Mouse (Mus musculus): Measurements from ENCODE around the gene Serinc5.

Serinc5 gene

DNA sequence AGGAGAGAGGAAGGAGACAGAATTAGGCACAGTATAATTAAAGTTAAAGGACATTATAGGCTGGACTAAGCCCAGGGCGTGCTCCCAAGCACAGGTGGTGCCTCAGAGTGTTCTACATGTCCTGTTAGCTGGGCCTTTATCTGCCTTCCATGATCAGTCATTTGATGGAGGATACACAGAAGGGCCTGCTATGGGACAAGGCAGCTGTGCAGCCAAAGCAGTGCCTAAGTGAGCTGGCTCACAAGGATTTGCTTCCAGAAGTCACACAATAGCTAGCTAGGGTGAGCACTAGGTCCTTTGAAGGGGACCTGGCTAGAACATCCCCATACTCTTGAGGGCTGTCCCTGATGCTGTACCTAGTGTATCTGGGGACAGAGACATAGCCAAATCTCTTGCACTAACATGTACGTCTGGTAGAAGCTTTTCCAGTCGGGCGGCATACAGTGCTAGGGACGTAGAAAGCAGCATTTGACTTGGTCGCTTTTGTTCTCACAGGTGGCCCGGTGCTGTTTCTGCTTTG lies 94.2 kb downstream of the Serinc5 start:
- no peak for DNase-seq

DNA sequence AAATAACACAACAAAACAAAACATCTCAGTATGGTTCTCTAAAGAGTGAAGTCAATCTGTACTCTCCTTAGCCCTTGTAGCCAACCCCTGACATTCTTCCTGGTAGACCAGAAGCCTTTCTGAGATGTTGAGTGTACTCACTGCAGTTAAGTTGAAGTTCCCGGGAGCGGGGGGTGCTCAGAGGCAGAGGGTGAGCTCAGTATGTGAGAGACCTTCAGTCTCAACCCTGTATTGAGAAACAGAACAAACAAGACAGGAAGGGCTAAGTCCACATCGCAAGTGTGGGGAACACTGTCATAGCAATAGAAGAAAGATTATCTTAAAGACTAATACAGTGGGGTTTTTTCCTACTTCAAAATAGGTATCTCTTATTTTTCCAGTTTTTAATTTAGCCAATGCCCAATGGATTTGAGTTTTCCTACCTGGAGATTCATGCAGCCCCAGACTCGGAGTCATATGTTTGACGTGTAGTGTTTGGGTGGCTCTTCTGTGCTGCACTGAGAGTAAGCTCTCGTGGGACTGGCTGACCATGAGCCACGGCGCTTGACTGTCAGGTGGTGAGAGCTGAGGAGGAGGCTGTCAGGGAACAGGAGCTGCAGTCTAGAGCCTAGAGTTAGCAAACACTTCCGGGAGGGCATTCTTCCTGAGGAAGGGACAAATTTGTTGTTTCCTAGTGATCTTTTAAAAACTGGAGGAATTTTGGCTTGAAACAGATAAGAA lies 95.6 kb downstream of the Serinc5 start:
- no peak for DNase-seq

DNA sequence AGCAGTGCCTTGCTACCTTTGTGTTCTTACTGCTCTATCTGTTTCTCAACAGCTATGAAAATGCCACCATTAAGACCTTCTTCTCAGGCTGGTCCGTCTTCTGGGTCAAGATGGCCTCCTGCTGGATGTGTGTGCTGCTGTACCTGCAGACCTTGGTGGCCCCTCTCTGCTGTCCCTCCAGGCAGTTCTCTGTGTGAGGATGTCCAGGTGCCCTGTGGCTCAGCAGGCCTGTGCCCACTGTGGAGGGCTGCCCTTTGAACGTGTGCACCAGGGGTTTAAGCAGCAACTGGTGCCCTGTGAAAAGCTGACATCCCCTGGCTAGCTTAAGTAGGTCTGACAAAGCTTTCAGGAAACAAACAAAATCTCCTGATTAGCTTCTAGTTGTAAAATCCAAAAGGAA lies 97.0 kb downstream of the Serinc5 start:
- DNase-seq: no peak

DNA sequence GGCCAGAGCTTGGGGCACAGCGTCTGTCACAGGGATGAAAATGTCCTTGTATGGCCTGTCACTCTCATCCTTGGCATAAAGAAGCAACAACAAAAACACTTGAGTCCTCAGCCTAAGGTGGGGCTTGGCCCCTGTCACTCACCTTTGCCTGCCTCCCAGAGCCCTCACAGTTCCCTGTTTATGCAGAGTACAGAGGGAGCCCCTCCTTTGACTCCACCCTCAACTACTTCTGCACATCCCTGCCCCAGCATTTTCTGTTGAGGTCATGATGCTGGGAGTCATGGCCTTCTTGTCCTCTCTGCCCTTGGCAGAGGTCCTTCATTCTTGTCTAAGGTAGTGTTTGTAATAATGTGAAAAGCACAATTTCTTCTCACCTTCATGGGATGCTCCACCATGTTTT lies 97.6 kb downstream of the Serinc5 start:
- no peak for DNase-seq

DNA sequence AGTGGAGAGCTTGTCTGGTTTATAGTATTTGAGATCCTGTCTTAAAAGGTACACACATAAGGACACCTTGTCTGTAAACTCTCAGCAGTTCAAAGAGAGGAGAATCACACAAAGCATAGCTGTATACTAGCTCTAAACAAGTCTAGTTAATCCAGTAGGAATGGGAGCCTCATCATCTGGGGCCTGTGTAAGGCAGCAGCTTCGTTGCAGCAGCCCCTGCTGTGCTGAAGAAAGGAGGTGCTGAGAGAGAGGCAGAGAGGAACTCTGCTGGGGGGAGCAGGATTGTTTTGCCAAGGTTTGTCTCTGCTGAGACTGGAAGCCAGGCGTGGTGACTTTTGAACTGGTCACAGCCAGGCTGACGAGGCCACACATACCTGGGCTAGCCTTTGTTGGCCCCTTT lies 98.6 kb downstream of the Serinc5 start:
- DNase-seq: no peak

DNA sequence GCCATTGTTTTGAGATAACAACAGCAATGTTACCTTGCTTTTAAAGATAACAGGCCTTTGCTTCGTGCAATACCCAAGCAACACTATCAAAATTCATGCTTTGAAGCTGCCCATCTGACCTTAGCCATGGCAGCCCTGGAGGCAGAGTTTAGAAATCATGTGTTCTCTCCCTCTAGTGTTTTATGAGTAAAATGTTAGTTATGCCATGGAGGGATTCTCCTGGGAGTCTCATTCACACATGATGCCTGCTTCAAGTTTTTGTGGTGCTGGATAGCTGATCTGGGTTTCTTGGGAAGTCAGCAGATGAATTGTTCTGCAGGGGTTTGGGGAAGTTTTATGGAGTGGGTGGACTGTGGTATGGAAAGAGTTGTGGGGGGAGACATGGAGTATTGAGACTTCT lies 99.5 kb downstream of the Serinc5 start:
- no peak for DNase-seq

DNA sequence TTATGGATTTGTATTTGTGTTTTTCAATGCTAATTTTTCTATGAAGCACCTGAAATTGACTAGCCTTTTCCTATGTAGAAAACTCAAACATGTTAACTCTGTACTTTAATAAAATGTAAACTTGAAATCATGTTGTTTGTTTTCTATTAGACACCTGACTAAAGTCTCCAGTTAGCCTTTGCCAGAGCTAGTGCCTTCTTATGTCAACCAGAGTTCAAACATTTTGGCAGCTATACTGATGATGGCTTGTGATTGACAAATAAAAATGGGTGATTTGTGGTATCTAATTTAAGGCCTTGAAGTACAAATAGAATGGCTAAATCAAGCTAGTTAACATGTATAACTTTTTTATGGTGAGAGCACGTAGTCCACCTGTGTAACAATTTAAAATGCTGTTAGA lies 100.9 kb downstream of the Serinc5 start:
- DNase-seq: no peak

DNA sequence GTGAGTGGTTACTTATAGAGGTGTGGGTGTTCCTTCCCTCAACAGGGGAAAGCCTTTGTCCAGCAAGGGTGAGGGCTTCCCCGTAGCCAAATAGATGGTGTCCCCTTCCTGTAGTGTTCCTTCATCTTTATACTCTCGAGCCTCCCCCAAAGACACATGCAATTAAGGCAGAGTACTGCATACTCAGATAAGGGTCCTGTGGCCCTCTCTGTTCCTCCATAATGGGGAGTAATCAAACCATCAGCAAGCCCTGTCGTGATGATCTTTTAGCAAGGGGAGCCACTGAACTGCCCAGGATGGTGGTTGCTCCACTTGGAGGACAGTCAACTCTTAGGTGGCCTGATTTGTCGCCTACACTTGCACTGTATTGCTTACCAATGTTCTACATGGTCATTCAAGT lies 101.7 kb downstream of the Serinc5 start:
- DNase-seq: no peak

DNA sequence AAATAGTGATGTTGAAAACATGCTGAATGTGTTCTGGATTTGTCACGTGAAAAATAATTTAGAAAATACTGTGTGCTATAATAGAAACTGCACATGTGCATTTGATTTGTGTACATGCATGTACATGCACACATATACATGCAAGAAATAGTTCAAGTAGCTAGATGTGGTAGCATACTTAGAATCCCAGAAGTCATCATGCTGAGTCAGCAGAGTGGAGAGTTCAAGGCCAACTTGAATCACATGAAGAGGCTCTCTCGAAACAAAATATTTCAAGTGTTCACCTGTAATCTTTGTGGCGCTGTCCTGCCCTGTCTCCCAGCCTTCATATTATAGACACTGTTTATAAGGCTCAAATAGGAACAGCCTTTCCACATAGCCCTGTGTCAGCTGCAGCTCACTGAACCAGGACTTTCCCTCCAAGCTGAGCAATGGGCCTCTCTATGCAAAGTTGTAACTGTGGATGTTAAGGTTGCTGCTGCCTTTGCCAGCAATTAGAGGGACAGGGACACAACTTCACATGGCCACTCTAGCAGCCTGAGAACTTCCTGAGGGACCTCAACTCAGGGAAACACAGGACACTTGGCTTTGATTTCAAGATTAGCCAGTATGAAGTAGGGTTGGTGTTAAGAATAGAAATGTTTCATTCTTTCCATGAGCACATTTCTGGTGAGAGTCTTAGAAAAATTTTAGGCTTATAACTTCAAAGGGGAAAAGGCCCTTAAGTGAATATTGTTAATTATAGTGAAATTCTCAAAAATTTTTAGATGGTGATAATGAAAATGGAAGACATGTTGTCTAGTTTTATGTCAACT lies 107.2 kb downstream of the Serinc5 start:
- no peak for DNase-seq

DNA sequence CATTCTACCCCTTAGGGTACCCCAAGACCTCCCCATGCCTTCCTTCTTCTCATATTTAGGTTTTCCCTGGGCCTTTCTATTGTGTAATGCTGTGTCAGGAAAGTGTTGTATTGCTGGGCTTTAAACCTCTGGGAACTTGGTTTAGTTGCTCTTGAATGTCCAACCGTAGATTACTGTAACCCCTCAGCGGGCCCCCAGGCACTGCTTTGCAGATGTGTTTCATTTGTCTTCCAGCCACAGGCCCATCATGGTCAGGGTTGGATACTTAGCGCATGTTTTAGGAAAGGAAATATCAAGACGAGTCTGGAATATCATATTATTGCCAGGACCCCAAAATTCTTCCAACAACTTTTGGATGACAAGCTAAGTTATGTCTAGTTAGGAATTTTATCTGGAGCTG lies 110.1 kb downstream of the Serinc5 start:
- no peak for DNase-seq

DNA sequence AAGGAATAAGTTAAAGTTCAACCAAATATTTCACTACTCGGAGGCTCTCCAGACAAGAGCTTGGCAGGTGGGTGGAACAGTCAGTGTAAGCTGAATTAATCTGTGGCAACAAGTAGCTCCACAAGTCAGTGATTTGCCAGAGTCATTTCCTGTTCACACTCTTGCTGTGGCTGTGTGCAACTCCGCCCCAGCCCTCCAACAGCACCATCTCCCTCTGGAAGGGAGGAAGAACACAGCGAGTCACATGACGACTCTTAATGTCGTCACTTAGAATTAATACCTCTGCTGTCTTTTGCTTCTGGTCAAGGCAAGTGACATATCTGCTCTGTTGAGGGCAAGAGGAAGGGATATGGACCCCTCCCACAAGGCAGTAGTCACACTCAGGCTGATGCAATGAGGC lies 111.5 kb downstream of the Serinc5 start:
- no peak for DNase-seq

DNA sequence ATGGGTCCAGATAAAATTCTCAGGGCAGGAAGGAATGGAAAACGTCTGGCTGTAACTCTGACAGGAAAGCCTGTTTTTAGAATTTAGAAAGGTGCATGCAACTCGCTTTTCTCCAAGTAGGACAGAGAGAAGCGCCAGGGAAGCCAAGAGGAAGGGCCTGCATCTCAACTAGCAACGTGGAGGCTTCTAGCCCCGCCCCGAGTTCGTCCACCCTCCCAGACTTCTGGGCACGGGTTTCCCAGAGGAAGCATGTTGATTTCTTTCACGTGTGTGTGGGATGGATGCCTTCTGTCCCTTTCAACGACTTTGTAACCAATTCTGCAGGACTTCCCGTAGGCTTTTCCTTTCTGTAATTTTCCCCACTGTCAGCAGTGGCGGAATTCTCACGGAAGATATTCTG lies 118.9 kb downstream of the Serinc5 start:
- no peak for DNase-seq

DNA sequence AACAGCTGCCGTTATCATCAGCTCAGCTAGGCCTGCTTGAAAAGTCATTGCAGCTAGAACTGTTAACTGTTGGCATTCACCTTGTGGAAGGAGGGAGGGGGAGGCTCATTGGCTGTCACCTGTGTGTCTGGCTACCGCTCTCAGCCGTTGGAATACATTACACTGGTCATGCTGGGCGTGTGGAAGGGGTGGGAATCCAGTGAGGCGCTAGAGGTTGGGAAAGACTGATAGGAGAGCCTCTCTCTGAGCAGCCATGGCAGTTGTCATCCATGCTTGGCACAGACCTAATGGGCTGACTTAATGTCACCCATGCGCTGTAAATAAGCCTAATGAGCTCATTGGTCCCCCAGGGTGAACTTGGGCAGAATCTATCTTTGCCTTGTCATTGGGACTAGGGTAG lies 120.9 kb downstream of the Serinc5 start:
- DNase-seq: no peak

DNA sequence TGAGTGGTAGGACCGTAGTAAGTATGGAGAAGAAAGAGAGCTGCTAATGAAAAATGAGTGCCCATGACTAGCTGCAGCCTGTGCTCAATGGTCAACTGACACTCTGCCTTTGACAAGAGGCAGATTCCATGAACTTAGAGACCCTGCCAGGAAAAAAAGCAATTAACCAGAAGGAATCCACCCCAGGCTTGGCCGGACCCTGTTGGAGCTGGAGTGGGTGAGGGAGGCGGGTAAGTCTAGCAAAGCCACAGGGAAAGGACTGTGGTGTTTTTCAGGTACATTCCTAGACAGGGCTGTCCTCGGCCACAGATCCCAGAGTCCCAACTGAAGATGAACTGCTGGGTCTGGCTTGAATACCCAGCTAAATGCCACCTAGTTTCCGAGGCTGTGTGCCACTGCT lies 121.9 kb downstream of the Serinc5 start:
- DNase-seq: no peak

DNA sequence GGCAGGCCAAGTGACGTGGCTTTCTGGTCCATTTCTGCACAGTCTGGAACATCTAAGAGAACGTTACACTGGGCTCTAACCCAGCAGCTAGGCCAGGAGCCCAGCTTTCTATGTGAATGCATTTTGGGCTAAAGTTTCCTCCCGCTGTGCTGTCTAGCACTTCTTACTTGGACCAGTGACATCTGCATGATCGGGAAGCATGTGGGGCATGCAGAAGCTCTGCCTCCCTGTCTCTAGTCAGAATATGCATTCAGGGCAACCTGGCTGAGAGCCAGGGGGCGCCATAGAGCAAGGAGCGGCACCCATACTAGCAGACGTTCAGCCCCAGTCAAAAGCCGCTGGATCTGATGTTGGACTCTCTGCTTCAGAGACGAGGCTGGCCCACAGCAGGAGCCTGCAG lies 122.4 kb downstream of the Serinc5 start:
- peak; percentile 67 to 74 for DNase-seq

DNA sequence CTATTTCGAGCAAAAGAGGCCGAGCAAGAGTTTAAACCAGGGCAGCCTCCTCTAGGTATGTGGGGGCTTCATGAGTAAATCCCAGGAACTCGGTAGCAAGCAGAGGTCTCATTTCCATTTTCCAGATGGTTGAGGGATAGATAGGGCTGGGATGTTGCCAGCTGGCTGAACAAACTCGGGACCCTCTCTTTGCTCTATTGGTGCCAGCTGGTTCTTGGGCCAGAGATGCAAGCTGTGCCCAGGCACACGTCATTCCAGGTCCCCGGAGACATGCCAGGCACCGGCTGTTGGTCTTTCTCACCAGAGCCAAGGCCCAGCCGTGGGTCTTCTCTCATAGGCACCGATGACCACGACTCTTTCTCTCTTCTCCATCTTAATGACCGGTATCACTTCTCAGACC lies 122.8 kb downstream of the Serinc5 start:
- DNase-seq: peak; percentile 50 to 51

DNA sequence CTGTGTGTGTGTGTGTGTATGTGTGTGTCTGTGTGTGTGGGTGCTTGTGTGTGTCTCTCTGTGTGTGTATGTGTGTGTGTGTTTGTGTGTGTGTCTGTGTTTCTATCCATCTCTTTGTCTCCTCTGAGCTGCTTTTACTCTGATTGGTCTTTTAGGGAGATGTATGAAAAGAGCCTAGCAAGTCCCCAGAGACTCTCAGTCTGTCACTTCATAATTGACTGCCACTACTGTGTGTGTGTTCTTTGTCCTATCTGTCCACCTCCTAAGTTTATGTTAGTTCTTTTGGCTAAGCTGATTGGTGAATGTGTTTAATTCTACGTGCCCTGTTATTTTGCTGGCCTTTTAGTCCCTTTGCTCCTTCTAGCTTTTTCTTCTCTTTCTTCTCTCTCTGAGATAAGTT lies 124.8 kb downstream of the Serinc5 start:
- no peak for DNase-seq

DNA sequence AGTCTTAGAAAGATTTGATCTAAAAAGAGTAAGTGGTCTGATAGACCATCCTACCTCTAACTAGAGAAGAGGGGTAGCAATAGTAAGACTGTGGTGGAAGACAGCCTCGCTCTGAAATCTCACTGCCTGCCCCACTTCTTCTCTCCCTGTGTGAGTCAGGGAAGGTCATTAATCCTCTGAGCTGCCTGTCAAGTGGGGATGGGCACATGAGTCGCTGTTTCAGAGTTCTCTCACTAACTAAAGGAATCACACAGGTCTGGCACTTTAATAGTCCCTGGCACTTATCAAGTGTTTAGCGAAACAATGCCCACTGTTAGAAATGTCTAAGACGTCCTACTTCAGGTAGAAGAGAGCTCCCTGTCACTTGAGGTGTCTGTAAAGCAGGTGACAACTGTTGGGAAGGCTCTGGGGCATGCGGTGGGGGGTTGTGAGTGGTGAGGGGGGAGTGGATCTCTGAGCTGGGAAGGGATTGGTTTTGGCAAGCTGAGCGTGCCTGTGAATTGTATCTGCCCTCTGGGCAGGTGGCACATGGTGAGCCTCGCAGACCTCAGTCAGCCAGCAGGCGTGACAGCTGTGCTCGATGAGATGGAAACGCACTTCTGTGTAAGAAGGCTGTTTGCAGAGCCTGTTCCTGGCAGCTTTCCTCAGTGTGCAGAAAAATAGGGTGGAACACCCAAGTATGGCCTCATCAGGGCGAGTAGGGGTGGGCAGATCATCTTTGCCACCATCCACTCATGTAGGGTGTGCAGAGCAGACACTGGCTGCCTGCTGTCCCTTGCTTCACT lies 125.8 kb downstream of the Serinc5 start:
- peak; percentile 28 to 33 for DNase-seq

DNA sequence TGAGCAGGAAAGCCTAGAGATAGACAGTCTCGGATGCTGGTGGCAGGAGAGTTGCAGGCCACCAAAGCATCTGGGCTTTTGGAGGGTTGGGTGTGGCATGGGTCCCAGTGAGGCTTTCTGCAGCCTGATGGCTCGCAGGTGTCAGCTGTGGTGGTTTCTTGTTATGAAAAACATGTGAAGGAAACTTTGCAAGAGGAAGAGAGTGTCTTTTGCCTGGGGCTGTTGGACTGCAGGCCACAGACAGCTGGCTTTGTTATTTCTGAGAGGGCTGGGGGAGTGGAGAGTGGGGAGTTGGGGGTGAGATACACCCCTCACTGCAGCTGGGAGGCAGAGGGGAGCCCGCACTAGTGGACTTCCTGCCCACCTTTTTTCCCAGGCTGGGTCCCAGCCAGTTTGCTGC lies 127.9 kb downstream of the Serinc5 start:
- no peak for DNase-seq

DNA sequence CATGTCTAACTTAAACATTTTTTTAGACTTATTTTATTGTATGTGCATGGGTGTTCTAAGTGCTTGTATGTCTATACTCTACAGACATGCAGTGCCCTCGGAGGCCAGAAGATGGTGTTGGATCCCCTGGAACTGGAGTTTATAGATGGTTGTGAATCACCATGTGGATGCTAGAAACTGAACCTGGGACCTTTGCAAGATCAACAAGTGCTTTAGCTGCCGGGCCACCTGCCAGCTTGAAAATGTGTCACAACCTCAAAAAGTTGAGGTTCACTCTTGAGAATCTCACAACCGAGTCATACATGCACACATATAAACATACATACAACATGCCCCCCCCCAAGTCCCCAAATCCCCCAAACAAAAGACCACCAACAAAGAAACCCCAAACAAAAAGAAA lies 129.0 kb downstream of the Serinc5 start:
- no peak for DNase-seq

DNA sequence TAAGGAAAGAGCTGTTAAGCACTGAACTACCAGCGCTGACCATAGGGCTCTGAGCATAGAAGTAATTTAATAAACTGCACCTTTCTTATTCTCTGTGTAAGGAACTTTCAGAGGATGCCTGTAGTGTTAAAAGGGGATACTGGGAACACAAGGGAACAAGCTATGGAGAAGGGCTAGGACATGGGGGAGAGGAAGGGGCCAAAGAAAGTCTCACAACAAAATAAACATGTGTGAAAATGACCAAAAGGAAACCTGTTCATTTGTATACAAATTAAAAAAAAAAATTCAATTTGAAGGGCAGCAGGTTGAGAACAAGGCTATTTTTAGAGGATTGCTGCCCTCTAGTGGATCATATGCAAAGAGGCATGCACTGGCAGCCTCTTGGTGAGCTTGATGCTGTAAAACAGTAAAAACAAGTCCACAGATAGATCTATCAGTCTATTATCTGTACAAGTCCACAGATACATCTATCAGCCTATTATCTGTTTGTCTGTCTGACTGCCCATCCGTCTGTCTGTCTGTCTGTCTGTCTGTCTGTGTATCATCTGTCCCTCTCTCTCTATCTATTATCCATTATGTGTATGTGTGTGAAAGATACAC lies 129.9 kb downstream of the Serinc5 start:
- DNase-seq: peak; percentile 38 to 44

DNA sequence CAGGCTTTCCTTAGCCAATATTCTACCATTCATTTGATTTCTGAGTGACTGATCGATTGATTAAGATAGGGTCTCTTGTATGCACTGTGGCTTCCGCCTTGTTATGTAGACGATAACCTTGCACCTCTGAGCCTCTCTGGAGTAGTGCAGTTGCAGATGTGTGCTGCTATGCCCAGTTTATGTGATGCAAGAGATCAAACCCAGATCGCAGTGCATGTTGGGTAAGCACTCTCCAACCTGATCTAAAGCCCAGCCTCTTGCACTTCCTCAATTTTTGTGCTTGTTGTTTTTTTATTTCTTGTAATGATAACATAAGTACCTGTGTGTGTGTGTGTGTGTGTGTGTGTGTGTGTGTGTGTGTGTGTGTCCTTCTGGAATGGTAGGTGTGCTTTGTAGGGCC lies 132.0 kb downstream of the Serinc5 start:
- DNase-seq: no peak

DNA sequence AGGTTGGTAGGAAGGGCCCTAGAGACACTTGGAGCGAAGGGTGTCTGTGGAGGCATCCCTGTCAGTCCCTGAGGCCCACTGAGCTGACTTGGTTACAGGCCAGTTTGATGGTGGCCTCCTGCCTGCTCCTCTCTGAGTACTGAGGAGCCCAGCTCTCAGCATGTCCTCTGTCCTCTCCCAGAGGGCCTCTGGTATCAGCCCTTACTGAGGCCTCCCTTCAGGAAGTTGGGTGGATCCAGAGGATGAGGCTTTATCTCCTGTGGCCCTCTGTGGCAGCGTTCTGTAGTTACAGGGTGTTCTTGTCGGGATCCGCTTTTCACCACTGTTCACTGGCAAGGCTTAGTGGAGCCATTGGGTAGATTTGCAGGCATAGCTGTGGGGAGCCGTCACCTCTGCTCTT lies 132.4 kb downstream of the Serinc5 start:
- no peak for DNase-seq
